Mouse (Mus musculus): Measurements from ENCODE around the gene Lrrc3. TPM values are rescaled to one million over a fixed set of nuclear protein-coding genes. Genes with fewer than 3 reads are reported as not detected.
"Not testable (repeated sequence)": the region's sequence is repeated elsewhere in the genome, so short reads cannot be mapped to it uniquely, and the experiment has no call there.

Lrrc3 gene
- 8.4 and 8.6 TPM in 2 replicates for polyA plus RNA-seq (2012; rRNA removed)

DNA sequence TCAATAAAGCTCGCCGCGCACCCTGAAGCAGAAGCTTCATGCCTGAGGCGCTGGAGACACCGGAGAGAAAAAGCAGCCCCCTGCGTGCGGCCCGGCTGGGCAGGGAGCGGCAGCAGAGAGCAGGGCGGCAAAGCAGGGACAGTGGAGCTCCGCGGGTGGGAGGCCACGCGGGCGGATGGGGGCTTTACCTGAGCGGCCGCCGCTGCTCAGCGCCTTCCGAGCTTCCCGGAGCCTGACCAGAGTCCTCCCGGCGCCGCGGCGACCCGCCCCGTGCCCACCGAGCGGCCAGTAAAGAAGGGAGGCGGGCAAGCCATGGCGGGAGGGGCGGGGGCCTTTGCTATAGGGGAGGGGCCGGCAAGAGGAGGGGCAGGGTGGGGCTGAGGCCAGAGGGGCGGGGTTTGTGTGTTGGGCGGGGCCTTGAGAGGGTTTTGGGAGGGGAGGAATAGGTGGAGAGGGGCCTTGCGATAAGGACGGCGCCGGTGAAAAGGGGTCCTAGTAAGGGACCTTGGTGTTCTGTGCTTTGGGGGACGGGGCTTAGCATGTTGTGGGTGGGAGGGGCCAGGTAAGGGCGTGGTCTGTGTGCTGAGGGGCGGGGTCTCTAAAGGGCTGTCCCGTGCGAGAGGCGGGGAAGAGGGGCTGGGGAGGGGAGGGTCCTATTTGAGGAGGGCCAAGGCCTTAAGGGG lies at the start of gene Lrrc3:
Gene Lrrc3, minus strand, starts transcription at position 326 of the 683 bp plus-strand sequence.
- H3K4me3 ChIP-seq (ENCODE audit: insufficient read depth, low read depth, low read length): peak within 1 kb of the TSS; percentile 53
- TF ChIP-seq CTCF (conservative IDR thresholded peaks at IDR 0.05; ENCODE audit: insufficient read depth, insufficient read length, low read depth, low read length): no peak
- TF ChIP-seq POLR2A (IDR thresholded peaks at IDR 0.05; ENCODE audit: low read depth, low read length): no peak
- no peaks in the 10 kb centered on the region for H3K36me3 ChIP-seq (ENCODE audit: control insufficient read depth, insufficient read depth, low read length)
- H3K27ac ChIP-seq (ENCODE audit: insufficient read depth, low read depth, low read length): no peak within 1 kb of the TSS
- H3K27me3 ChIP-seq (replicated peaks; ENCODE audit: control insufficient read depth, insufficient read depth, low read length): no peaks in the 10 kb centered on the region
- peak; percentile 68 for DNase-seq
- WGBS: under 1% methylated on average over 44 of the region's 46 CpGs
- H3K4me1 ChIP-seq (ENCODE audit: control insufficient read depth, insufficient read depth, low read length): peaks cover 9% of the 10 kb centered on the region

DNA sequence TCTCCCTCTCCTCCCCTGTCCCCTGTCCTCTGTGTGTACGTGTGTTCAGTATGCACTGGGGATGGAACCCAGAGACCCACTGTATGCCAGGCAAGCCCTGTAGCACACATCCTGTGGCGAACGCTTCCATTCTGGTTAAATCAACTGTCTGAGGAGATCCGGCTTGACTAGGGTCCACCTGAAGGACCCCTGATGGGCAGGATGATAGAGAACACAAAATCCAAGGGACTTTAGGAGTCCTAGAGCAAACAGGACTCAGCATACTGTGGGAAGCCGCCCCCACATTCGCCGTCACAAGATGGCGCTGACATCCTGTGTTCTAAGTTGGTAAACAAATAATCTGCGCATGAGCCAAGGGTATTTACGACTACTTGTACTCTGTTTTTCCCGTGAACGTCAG lies 48.1 kb upstream of the Lrrc3 start:
- not testable (repeated sequence) for DNase-seq; H3K4me1 ChIP-seq (ENCODE audit: control insufficient read depth, insufficient read depth, low read length); H3K27ac ChIP-seq (ENCODE audit: insufficient read depth, low read depth, low read length); H3K36me3 ChIP-seq (ENCODE audit: control insufficient read depth, insufficient read depth, low read length); H3K27me3 ChIP-seq (replicated peaks; ENCODE audit: control insufficient read depth, insufficient read depth, low read length); H3K4me3 ChIP-seq (ENCODE audit: insufficient read depth, low read depth, low read length)
- 95% methylated on average over 10 of the region's 12 CpGs for WGBS

- DNase-seq: no peak
- Histone ChIP-seq H3K27ac (ENCODE audit: insufficient read depth, low read depth, low read length) (no peak overlapping the region), H3K4me1 (ENCODE audit: control insufficient read depth, insufficient read depth, low read length) (no peaks in the 10 kb centered on the region), H3K27me3 (replicated peaks; ENCODE audit: control insufficient read depth, insufficient read depth, low read length) (no peaks in the 10 kb centered on the region), H3K36me3 (ENCODE audit: control insufficient read depth, insufficient read depth, low read length) (no peaks in the 10 kb centered on the region), H3K4me3 (ENCODE audit: insufficient read depth, low read depth, low read length) (no peak overlapping the region)
- TF ChIP-seq CTCF (conservative IDR thresholded peaks at IDR 0.05; ENCODE audit: insufficient read depth, insufficient read length, low read depth, low read length) (no peak), POLR2A (IDR thresholded peaks at IDR 0.05; ENCODE audit: low read depth, low read length) (no peak)
- 87% methylated on average over 2 of the region's 2 CpGs for WGBS
Measured at GRCm38 (mm10) chr10:77939685-77940084, 37.3 kb upstream of the Lrrc3 start.

- TF ChIP-seq POLR2A (IDR thresholded peaks at IDR 0.05; ENCODE audit: low read depth, low read length) (no peak), CTCF (conservative IDR thresholded peaks at IDR 0.05; ENCODE audit: insufficient read depth, insufficient read length, low read depth, low read length) (no peak)
- whole genome bisulfite sequencing: 79% methylated on average over 10 of the region's 10 CpGs
- H3K27me3 ChIP-seq (replicated peaks; ENCODE audit: control insufficient read depth, insufficient read depth, low read length): no peaks in the 10 kb centered on the region
- DNase-seq: no peak
- no peak overlapping the region for H3K4me3 ChIP-seq (ENCODE audit: insufficient read depth, low read depth, low read length)
- no peaks in the 10 kb centered on the region for H3K4me1 ChIP-seq (ENCODE audit: control insufficient read depth, insufficient read depth, low read length)
- H3K27ac ChIP-seq (ENCODE audit: insufficient read depth, low read depth, low read length): no peak overlapping the region
- no peaks in the 10 kb centered on the region for H3K36me3 ChIP-seq (ENCODE audit: control insufficient read depth, insufficient read depth, low read length)
Measured at GRCm38 (mm10) chr10:77927375-77927774, 25.0 kb upstream of the Lrrc3 start.

DNA sequence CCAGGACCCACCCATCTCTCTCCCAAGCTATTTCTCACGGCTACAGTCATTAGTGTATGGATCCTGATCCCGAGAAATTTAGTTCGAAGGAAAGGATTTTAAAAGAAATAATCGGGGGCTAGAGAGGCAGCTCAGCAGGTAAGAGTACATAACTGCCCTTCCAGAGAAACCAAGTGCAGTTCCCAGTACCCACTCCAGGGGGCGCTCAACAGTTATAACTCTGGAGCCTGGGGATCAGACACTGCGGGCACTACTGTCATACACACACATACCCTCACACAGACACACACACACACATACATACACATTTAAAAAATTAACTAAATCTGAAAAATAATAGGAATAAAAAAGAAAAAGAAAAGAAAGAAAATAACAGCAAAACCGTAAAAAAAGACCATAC lies 23.8 kb upstream of the Lrrc3 start:
- H3K36me3 ChIP-seq (ENCODE audit: control insufficient read depth, insufficient read depth, low read length): no peaks in the 10 kb centered on the region
- H3K4me1 ChIP-seq (ENCODE audit: control insufficient read depth, insufficient read depth, low read length): no peaks in the 10 kb centered on the region
- no peak overlapping the region for H3K4me3 ChIP-seq (ENCODE audit: insufficient read depth, low read depth, low read length)
- H3K27me3 ChIP-seq (replicated peaks; ENCODE audit: control insufficient read depth, insufficient read depth, low read length): no peaks in the 10 kb centered on the region
- peak; percentile 47 for DNase-seq
- TF ChIP-seq CTCF (conservative IDR thresholded peaks at IDR 0.05; ENCODE audit: insufficient read depth, insufficient read length, low read depth, low read length) (peak; percentile 64), POLR2A (IDR thresholded peaks at IDR 0.05; ENCODE audit: low read depth, low read length) (no peak)
- WGBS: 30% methylated on average over 7 of the region's 7 CpGs
- H3K27ac ChIP-seq (ENCODE audit: insufficient read depth, low read depth, low read length): no peak overlapping the region

DNA sequence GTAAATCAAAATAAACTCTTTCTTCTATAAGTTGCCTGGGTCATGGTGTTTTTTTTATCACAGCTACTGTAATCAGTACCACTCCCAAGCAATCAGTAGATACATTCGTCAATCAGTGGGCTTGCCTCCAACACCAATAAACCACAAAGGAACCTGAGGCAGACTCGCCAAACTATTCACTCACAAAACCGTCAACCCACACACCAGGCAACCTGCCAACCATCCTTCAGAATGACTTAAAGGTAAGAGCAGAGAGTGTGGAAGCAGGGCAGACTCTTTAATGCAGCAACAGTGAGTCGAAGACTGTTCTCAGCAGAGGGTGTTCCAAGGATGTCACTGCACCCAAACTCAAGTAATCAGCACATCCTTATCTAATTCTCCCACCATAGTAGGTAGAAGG lies 20.3 kb upstream of the Lrrc3 start:
- no peaks in the 10 kb centered on the region for H3K4me1 ChIP-seq (ENCODE audit: control insufficient read depth, insufficient read depth, low read length)
- H3K36me3 ChIP-seq (ENCODE audit: control insufficient read depth, insufficient read depth, low read length): no peaks in the 10 kb centered on the region
- WGBS: 52% methylated on average over 4 of the region's 4 CpGs
- DNase-seq: no peak
- no peak overlapping the region for H3K27ac ChIP-seq (ENCODE audit: insufficient read depth, low read depth, low read length)
- TF ChIP-seq CTCF (conservative IDR thresholded peaks at IDR 0.05; ENCODE audit: insufficient read depth, insufficient read length, low read depth, low read length) (no peak), POLR2A (IDR thresholded peaks at IDR 0.05; ENCODE audit: low read depth, low read length) (no peak)
- no peaks in the 10 kb centered on the region for H3K27me3 ChIP-seq (replicated peaks; ENCODE audit: control insufficient read depth, insufficient read depth, low read length)
- no peak overlapping the region for H3K4me3 ChIP-seq (ENCODE audit: insufficient read depth, low read depth, low read length)

DNA sequence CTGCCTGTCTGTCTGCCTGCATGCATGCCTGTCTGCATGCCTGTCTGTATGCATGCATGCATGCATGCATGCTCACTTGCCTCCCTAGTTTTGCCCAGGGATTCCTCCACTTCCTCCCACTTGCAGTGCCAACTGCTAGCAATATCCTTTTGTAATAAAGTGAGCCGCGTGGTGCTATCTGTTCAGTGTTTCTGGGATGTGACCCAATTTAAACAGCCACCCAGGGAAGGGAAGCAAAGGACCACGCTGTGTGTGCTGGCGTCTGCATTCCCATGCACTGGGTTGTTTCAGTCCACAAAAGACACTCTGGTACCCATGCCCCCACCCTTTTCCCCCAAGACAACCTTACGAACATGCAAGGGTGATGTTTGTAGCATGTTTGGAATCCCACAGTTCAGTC lies 18.7 kb upstream of the Lrrc3 start:
- no peak overlapping the region for H3K27ac ChIP-seq (ENCODE audit: insufficient read depth, low read depth, low read length)

More for the DNA sequence above, 18.7 kb upstream of the Lrrc3 start:
- TF ChIP-seq CTCF (conservative IDR thresholded peaks at IDR 0.05; ENCODE audit: insufficient read depth, insufficient read length, low read depth, low read length): no peak
- TF ChIP-seq POLR2A (IDR thresholded peaks at IDR 0.05; ENCODE audit: low read depth, low read length): no peak
- DNase-seq: no peak
- WGBS: 54% methylated on average over 5 of the region's 5 CpGs
- H3K4me1 ChIP-seq (ENCODE audit: control insufficient read depth, insufficient read depth, low read length): no peaks in the 10 kb centered on the region
- no peaks in the 10 kb centered on the region for H3K36me3 ChIP-seq (ENCODE audit: control insufficient read depth, insufficient read depth, low read length)
- no peaks in the 10 kb centered on the region for H3K27me3 ChIP-seq (replicated peaks; ENCODE audit: control insufficient read depth, insufficient read depth, low read length)
- H3K4me3 ChIP-seq (ENCODE audit: insufficient read depth, low read depth, low read length): no peak overlapping the region
